Mouse (Mus musculus): Measurements from ENCODE around the gene Serpinb13. TPM values are rescaled to one million over a fixed set of nuclear protein-coding genes. Genes with fewer than 3 reads are reported as not detected.
"Not testable (repeated sequence)": the region's sequence is repeated elsewhere in the genome, so short reads cannot be mapped to it uniquely, and the experiment has no call there.

The Serpinb13 gene
- polyA plus RNA-seq, 1 experiment: not detected

- no peaks in the 10 kb centered on the region for H3K4me1 ChIP-seq (ENCODE audit: control insufficient read depth, insufficient read depth, low read length)
- TF ChIP-seq CTCF (IDR thresholded peaks at IDR 0.05; ENCODE audit: extremely low read depth, insufficient read depth, low read length) (no peak), POLR2A (IDR thresholded peaks at IDR 0.05; ENCODE audit: extremely low read depth, insufficient read depth, low read length) (no peak)
- H3K4me3 ChIP-seq (ENCODE audit: insufficient read depth, low read length): no peak overlapping the region
- no peak overlapping the region for H3K27ac ChIP-seq (ENCODE audit: insufficient read depth, low read length)
These were observed 21.0 kb downstream of the Serpinb13 start for GRCm38 (mm10) chr1:107001754-107002153.

- TF ChIP-seq POLR2A (IDR thresholded peaks at IDR 0.05; ENCODE audit: extremely low read depth, insufficient read depth, low read length): no peak
- TF ChIP-seq CTCF (IDR thresholded peaks at IDR 0.05; ENCODE audit: extremely low read depth, insufficient read depth, low read length): no peak
- no peaks in the 10 kb centered on the region for H3K4me1 ChIP-seq (ENCODE audit: control insufficient read depth, insufficient read depth, low read length)
- H3K27ac ChIP-seq (ENCODE audit: insufficient read depth, low read length): no peak overlapping the region
- no peak overlapping the region for H3K4me3 ChIP-seq (ENCODE audit: insufficient read depth, low read length)
These were observed 25.5 kb downstream of the Serpinb13 start for GRCm38 (mm10) chr1:107006316-107006715.

GRCm38 (mm10) chr1:107014530-107014929 is 33.7 kb downstream of the Serpinb13 start:
- Histone ChIP-seq H3K4me1 (ENCODE audit: control insufficient read depth, insufficient read depth, low read length) (no peaks in the 10 kb centered on the region), H3K27ac (ENCODE audit: insufficient read depth, low read length) (no peak overlapping the region), H3K4me3 (ENCODE audit: insufficient read depth, low read length) (no peak overlapping the region)
- peak; percentile 59 for TF ChIP-seq CTCF (IDR thresholded peaks at IDR 0.05; ENCODE audit: extremely low read depth, insufficient read depth, low read length)
- no peak for TF ChIP-seq POLR2A (IDR thresholded peaks at IDR 0.05; ENCODE audit: extremely low read depth, insufficient read depth, low read length)

GRCm38 (mm10) chr1:107015210-107015609 is 34.4 kb downstream of the Serpinb13 start:
- Histone ChIP-seq H3K4me1 (ENCODE audit: control insufficient read depth, insufficient read depth, low read length) (no peaks in the 10 kb centered on the region), H3K27ac (ENCODE audit: insufficient read depth, low read length) (no peak overlapping the region), H3K4me3 (ENCODE audit: insufficient read depth, low read length) (no peak overlapping the region)
- TF ChIP-seq CTCF (IDR thresholded peaks at IDR 0.05; ENCODE audit: extremely low read depth, insufficient read depth, low read length) (no peak), POLR2A (IDR thresholded peaks at IDR 0.05; ENCODE audit: extremely low read depth, insufficient read depth, low read length) (no peak)

- Histone ChIP-seq H3K4me3 (ENCODE audit: insufficient read depth, low read length) (no peak overlapping the region), H3K4me1 (ENCODE audit: control insufficient read depth, insufficient read depth, low read length) (no peaks in the 10 kb centered on the region), H3K27ac (ENCODE audit: insufficient read depth, low read length) (no peak overlapping the region)
- TF ChIP-seq POLR2A (IDR thresholded peaks at IDR 0.05; ENCODE audit: extremely low read depth, insufficient read depth, low read length): no peak
- no peak for TF ChIP-seq CTCF (IDR thresholded peaks at IDR 0.05; ENCODE audit: extremely low read depth, insufficient read depth, low read length)
These were observed 45.1 kb downstream of the Serpinb13 start for GRCm38 (mm10) chr1:107025886-107026285.

- H3K4me1 ChIP-seq (ENCODE audit: control insufficient read depth, insufficient read depth, low read length); H3K27ac ChIP-seq (ENCODE audit: insufficient read depth, low read length); H3K4me3 ChIP-seq (ENCODE audit: insufficient read depth, low read length): not testable (repeated sequence)
These were observed 53.5 kb downstream of the Serpinb13 start for GRCm38 (mm10) chr1:107034236-107034635.

Other genes starting within 250 kb of the Serpinb13 start
- 18.7 and 20.5 TPM in 2 replicates for gene Kdsr, start 221.3 kb upstream of the Serpinb13 start, polyA plus RNA-seq (2012; rRNA removed)
- 23.6 and 26.7 TPM in 2 replicates for gene Vps4b, start 184.3 kb upstream of the Serpinb13 start, polyA plus RNA-seq (2012; rRNA removed)
- gene Serpinb5, start 119.8 kb upstream of the Serpinb13 start, polyA plus RNA-seq (2012; rRNA removed): 0.08 and 0.13 TPM in 2 replicates
- not detected in 2 replicates for gene Serpinb12, start 46.5 kb upstream of the Serpinb13 start, polyA plus RNA-seq (2012; rRNA removed)
- not detected in 2 replicates for gene Serpinb3a, start 71.3 kb downstream of the Serpinb13 start, polyA plus RNA-seq (2012; rRNA removed)
- not detected in 2 replicates for gene Serpinb3d, start 102.5 kb downstream of the Serpinb13 start, polyA plus RNA-seq (2012; rRNA removed)